Mouse (Mus musculus): ENCODE measurements around the gene Vezt.

Vezt gene

GRCm38 (mm10) chr10:93953504-93953903, 82.1 kb downstream of the Vezt start:
- DNase-seq (ENCODE audit: low spot score in 2 of 2): no peak

GRCm38 (mm10) chr10:93950991-93951390, 84.6 kb downstream of the Vezt start:
- DNase-seq (ENCODE audit: low spot score in 2 of 2): no peak

GRCm38 (mm10) chr10:93949921-93950320, 85.7 kb downstream of the Vezt start:
- DNase-seq (ENCODE audit: low spot score in 2 of 2): no peak

- no peak for DNase-seq (ENCODE audit: low spot score in 2 of 2)
Observed at GRCm38 (mm10) chr10:93945843-93946499, 89.6 kb downstream of the Vezt start.

GRCm38 (mm10) chr10:93945364-93945763, 90.3 kb downstream of the Vezt start:
- DNase-seq (ENCODE audit: low spot score in 2 of 2): no peak

GRCm38 (mm10) chr10:93944241-93944640, 91.4 kb downstream of the Vezt start:
- DNase-seq (ENCODE audit: low spot score in 2 of 2): no peak

GRCm38 (mm10) chr10:93940279-93940678, 95.3 kb downstream of the Vezt start:
- DNase-seq (ENCODE audit: low spot score in 2 of 2): no peak

- no peak for DNase-seq (ENCODE audit: low spot score in 2 of 2)
Observed at GRCm38 (mm10) chr10:93939676-93940075, 95.9 kb downstream of the Vezt start.

GRCm38 (mm10) chr10:93938844-93939271, 96.8 kb downstream of the Vezt start:
- DNase-seq (ENCODE audit: low spot score in 2 of 2): no peak

- DNase-seq (ENCODE audit: low spot score in 2 of 2): no peak
Observed at GRCm38 (mm10) chr10:93933980-93934379, 101.6 kb downstream of the Vezt start.

GRCm38 (mm10) chr10:93932861-93933260, 102.8 kb downstream of the Vezt start:
- DNase-seq (ENCODE audit: low spot score in 2 of 2): no peak

- no peak for DNase-seq (ENCODE audit: low spot score in 2 of 2)
Observed at GRCm38 (mm10) chr10:93932020-93932419, 103.6 kb downstream of the Vezt start.

- no peak for DNase-seq (ENCODE audit: low spot score in 2 of 2)
Observed at GRCm38 (mm10) chr10:93931431-93931830, 104.2 kb downstream of the Vezt start.

- DNase-seq (ENCODE audit: low spot score in 2 of 2): no peak
Observed at GRCm38 (mm10) chr10:93930236-93930824, 105.3 kb downstream of the Vezt start.

- no peak for DNase-seq (ENCODE audit: low spot score in 2 of 2)
Observed at GRCm38 (mm10) chr10:93924666-93925065, 111.0 kb downstream of the Vezt start.

GRCm38 (mm10) chr10:93921160-93921559, 114.5 kb downstream of the Vezt start:
- no peak for DNase-seq (ENCODE audit: low spot score in 2 of 2)

GRCm38 (mm10) chr10:93919227-93919626, 116.4 kb downstream of the Vezt start:
- DNase-seq (ENCODE audit: low spot score in 2 of 2): no peak

- DNase-seq (ENCODE audit: low spot score in 2 of 2): no peak
Observed at GRCm38 (mm10) chr10:93918701-93919100, 116.9 kb downstream of the Vezt start.

- no peak for DNase-seq (ENCODE audit: low spot score in 2 of 2)
Observed at GRCm38 (mm10) chr10:93918087-93918486, 117.5 kb downstream of the Vezt start.

- no peak for DNase-seq (ENCODE audit: low spot score in 2 of 2)
Observed at GRCm38 (mm10) chr10:93916778-93917177, 118.8 kb downstream of the Vezt start.

GRCm38 (mm10) chr10:93915531-93916275, 119.9 kb downstream of the Vezt start:
- no peak for DNase-seq (ENCODE audit: low spot score in 2 of 2)

GRCm38 (mm10) chr10:93913525-93913924, 122.1 kb downstream of the Vezt start:
- no peak for DNase-seq (ENCODE audit: low spot score in 2 of 2)

- DNase-seq (ENCODE audit: low spot score in 2 of 2): no peak
Observed at GRCm38 (mm10) chr10:93912917-93913316, 122.7 kb downstream of the Vezt start.
